Mouse (Mus musculus): ENCODE measurements around the gene Serpine3. TPM values are rescaled to one million over a fixed set of nuclear protein-coding genes. Genes with fewer than 3 reads are reported as not detected.
A peak's percentile ranks its signal among the peaks of the same experiment; 100 is the strongest.
"Not testable (repeated sequence)": the region's sequence is repeated elsewhere in the genome, so short reads cannot be mapped to it uniquely, and the experiment has no call there.

The Serpine3 gene
- total RNA-seq (2021): not detected
- long read RNA-seq, experiment 1, partial matches to known transcripts: 0 of 1 reads
- long read RNA-seq, experiment 1, other reads (novel, unspliced or antisense): 1 of 1 reads
- long read RNA-seq, experiment 2: 0 reads

GRCm38 (mm10) chr14:62663367-62663766 is at the start of gene Serpine3:
Gene Serpine3 (plus strand): TSS chr14:62663667.
- no peak for DNase-seq

GRCm38 (mm10) chr14:62622393-62622792 is 41.1 kb upstream of the Serpine3 start:
- DNase-seq: no peak

- no peak for DNase-seq
These were observed 35.5 kb upstream of the Serpine3 start for GRCm38 (mm10) chr14:62627951-62628350.

GRCm38 (mm10) chr14:62637436-62638344 is 25.8 kb upstream of the Serpine3 start:
- no peak for DNase-seq

- DNase-seq: no peak
These were observed 25.1 kb upstream of the Serpine3 start for GRCm38 (mm10) chr14:62638345-62638702.

- peak; percentile 20 for DNase-seq
These were observed 24.4 kb upstream of the Serpine3 start for GRCm38 (mm10) chr14:62639111-62639510.

- no peak for DNase-seq
These were observed 23.9 kb upstream of the Serpine3 start for GRCm38 (mm10) chr14:62639551-62639950.

- DNase-seq: no peak
These were observed 23.1 kb upstream of the Serpine3 start for GRCm38 (mm10) chr14:62640396-62640795.

GRCm38 (mm10) chr14:62642368-62642767 is 21.1 kb upstream of the Serpine3 start:
- not testable (repeated sequence) for DNase-seq

- DNase-seq: no peak
These were observed 15.1 kb upstream of the Serpine3 start for GRCm38 (mm10) chr14:62648405-62648804.

GRCm38 (mm10) chr14:62650376-62650775 is 13.1 kb upstream of the Serpine3 start:
- DNase-seq: no peak

- no peak for DNase-seq
These were observed 11.7 kb upstream of the Serpine3 start for GRCm38 (mm10) chr14:62651771-62652170.

- no peak for DNase-seq
These were observed 7.5 kb upstream of the Serpine3 start for GRCm38 (mm10) chr14:62655996-62656395.

GRCm38 (mm10) chr14:62657469-62657868 is 6.0 kb upstream of the Serpine3 start:
- no peak for DNase-seq

- DNase-seq: no peak
These were observed 1.1 kb upstream of the Serpine3 start for GRCm38 (mm10) chr14:62662381-62662780.

GRCm38 (mm10) chr14:62664976-62665673 is 1.7 kb downstream of the Serpine3 start:
- peak; percentile 10 for DNase-seq

- no peak for DNase-seq
These were observed 10.2 kb downstream of the Serpine3 start for GRCm38 (mm10) chr14:62673646-62674045.

- no peak for DNase-seq
These were observed 54.7 kb downstream of the Serpine3 start for GRCm38 (mm10) chr14:62718161-62718560.

GRCm38 (mm10) chr14:62721625-62722024 is 58.2 kb downstream of the Serpine3 start:
- DNase-seq: no peak

- no peak for DNase-seq
These were observed 61.1 kb downstream of the Serpine3 start for GRCm38 (mm10) chr14:62724560-62724959.

- DNase-seq: no peak
These were observed 68.4 kb downstream of the Serpine3 start for GRCm38 (mm10) chr14:62731902-62732301.

GRCm38 (mm10) chr14:62733666-62734065 is 70.2 kb downstream of the Serpine3 start:
- DNase-seq: no peak

- DNase-seq: no peak
These were observed 72.2 kb downstream of the Serpine3 start for GRCm38 (mm10) chr14:62735646-62736045.

Measured in adrenal gland, postnatal 10 days (tissue).